Mouse (Mus musculus) liver, embryonic 16.5 days (tissue): ENCODE data around the gene Timp1. TPM values are rescaled to one million over a fixed set of nuclear protein-coding genes. Genes with fewer than 3 reads are reported as not detected.
A peak's percentile ranks its signal among the peaks of the same experiment; 100 is the strongest.

Experiments
- ATAC-seq: fragments of 200-750 bp; cut with Nextera tagmentation; 2 replicates; pipeline ENCODE4 v1.8.0; 2017; ENCODE audit warnings: low read depth, mild to moderate bottlenecking, moderate number of reproducible peaks, moderate library complexity
- H3K27ac ChIP-seq: fragments of 300-500 bp; sonication (generic); 2 replicates; pipeline ENCODE4 v1.5.1; 2014; ENCODE audit warnings: mild to moderate bottlenecking, low read length
- H3K27me3 ChIP-seq: fragments of 300-500 bp; sonication (generic); 2 replicates; pipeline ENCODE4 v1.6.1; 2014; ENCODE audit warnings: low read depth, low read length, mixed read lengths; ENCODE audit not compliant: control insufficient read depth, insufficient read depth
- H3K36me3 ChIP-seq: fragments of 300-500 bp; sonication (generic); 2 replicates; pipeline ENCODE4 v1.6.1; 2014; ENCODE audit warnings: mild to moderate bottlenecking; ENCODE audit not compliant: control insufficient read depth, insufficient read depth
- H3K4me1 ChIP-seq: fragments of 300-500 bp; sonication (generic); 2 replicates; pipeline ENCODE4 v1.6.1; 2014; ENCODE audit warnings: low read depth, low read length, mixed read lengths; ENCODE audit not compliant: control insufficient read depth
- H3K4me2 ChIP-seq: fragments of 300-500 bp; sonication (generic); 2 replicates; pipeline ENCODE4 v1.6.1; 2014; ENCODE audit warnings: low read depth, low read length, mixed read lengths
- H3K4me3 ChIP-seq: fragments of 300-500 bp; sonication (generic); 2 replicates; pipeline ENCODE4 v1.5.1; 2014; ENCODE audit warnings: low read depth, mild to moderate bottlenecking, low read length
- H3K9ac ChIP-seq: fragments of 300-500 bp; sonication (generic); 2 replicates; pipeline ENCODE4 v1.6.1; 2014; ENCODE audit warnings: low read depth, low read length
- H3K9me3 ChIP-seq: fragments of 300-500 bp; sonication (generic); replicated peaks from 2 replicates; pipeline ENCODE4 v1.6.1; 2016; ENCODE audit warnings: low read length; ENCODE audit not compliant: control insufficient read depth
- WGBS: fragments of 180-500 bp; shearing (Covaris S2); extraction: QIAGEN DNeasy Blood & Tissue Kit; methylation state at CpG from one replicate; pipeline ENCODE4 v1.1.7; 2014; ENCODE audit not compliant: insufficient replicate concordance; 5-methylcytosine and 5-hydroxymethylcytosine counted together
- polyA plus RNA-seq: library from polyadenylated mRNA; unstranded; fragments of >200 nt; fragmentation: Nextera tagmentation; extraction: Ambion mirVana; gene quantifications from 2 replicates; pipeline ENCODE4 v1.2.1, GENCODE M21; 2015

Timp1 gene
- polyA plus RNA-seq, 1 experiment from 2014 or later, result 2.4 TPM

DNA sequence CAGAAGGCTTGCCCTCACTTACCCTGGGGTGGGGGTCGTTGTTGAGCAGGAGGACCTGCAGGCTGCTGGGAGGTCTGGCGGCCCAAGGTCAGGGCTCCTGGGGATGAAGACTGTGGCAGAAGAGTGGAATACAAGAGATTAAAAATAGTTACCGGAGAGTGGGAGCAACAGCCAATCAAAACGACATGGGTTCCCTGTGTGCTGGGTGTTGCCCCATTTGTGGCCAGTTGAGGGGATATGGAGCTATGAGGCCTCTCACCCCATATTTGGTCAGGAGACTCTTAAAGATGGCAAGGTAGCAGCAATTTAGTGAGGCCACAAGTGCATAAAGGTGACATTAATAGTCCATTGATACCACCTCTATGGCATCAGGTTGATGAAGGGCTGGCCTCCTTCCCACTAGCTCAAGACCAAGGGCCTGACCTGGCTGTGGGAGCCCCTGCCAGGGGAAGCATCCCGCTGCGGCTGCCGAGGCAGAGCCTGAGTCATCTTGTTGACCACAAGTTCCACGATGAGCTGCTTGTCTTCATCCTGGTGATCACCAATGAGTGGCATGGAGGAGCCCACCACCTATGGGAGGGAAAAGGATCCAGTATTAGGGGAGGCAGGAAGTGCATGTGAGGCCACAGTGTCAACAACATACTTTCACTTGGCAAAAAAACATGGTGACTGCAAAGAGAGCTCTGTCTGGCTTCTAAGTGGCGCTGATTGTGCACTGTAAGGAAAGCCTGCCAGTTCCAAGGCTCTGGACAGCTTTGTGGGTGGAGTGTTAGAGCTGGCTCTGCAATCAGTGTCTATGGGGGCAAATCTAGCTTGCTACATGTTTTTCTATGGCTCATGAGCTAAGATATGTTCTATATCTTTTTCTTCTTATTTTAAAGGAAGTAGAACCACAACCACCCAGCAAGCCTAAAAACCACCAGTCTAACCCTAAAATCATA is 6.5 kb upstream of the Timp1 start:
- 56% methylated on average over 9 of the region's 9 CpGs for WGBS
- Histone ChIP-seq H3K4me3 (no peak overlapping the region), H3K36me3 (no peaks in the 10 kb centered on the region), H3K9ac (no peak overlapping the region), H3K4me2 (no peak overlapping the region), H3K27me3 (no peaks in the 10 kb centered on the region), H3K4me1 (no peaks in the 10 kb centered on the region), H3K9me3 (no peaks in the 10 kb centered on the region), H3K27ac (no peak overlapping the region)
- no peak for ATAC-seq

DNA sequence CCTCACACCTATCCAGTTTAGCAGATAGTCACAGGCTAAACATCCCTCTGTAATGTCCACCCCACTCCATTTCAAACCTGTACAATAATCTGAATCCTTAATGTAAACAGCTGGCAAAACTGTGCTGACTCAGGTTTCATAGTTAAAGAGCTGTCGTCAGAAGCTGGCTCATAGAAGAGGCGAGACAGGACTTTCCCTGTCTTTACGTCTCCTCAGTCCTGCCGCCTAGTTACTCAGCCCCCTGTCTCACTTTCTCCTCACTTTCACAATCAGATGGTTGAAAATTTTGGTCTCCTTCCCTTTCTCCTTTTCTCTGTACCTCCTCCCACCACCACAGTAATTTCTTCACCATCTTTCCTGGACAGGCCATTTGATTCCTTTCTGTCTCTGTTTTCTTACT is 1.9 kb upstream of the Timp1 start:
- no peak overlapping the region for H3K27ac ChIP-seq
- H3K27me3 ChIP-seq, result no peaks in the 10 kb centered on the region
- no peak overlapping the region for H3K4me2 ChIP-seq
- H3K4me3 ChIP-seq, result no peak overlapping the region
- no peaks in the 10 kb centered on the region for H3K4me1 ChIP-seq
- no peaks in the 10 kb centered on the region for H3K9me3 ChIP-seq
- ATAC-seq, result no peak
- H3K9ac ChIP-seq, result no peak overlapping the region
- 47% methylated on average over 4 of the region's 4 CpGs for WGBS
- no peaks in the 10 kb centered on the region for H3K36me3 ChIP-seq

DNA sequence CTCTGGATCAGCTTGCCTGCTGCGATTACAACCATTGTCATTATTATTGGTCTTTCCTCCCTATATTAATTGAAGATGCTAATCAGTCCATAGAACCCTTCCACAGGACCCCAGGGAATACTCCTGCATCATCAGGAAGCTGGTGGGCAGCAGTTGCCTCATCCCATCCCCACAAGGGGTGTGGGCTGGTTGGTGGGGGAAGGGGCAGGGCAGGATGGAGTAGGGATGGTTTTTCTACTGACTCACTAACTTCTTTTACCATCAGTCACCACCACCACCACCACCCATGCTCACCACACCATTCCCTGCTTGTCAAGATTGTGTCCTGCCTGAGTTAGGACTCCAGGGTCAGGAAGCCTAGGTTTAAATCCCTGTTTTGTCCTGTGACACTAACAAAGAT is 763 bp upstream of the Timp1 start:
- 47% methylated on average over 1 of the region's 1 CpGs for WGBS
- ATAC-seq, result no peak

GRCm38 (mm10) chrX:20872928-20873500 is 3.0 kb downstream of the Timp1 start:
- no peak overlapping the region for H3K4me3 ChIP-seq
- no peak overlapping the region for H3K9ac ChIP-seq
- ATAC-seq, result no peak
- no peaks in the 10 kb centered on the region for H3K36me3 ChIP-seq
- 37% methylated on average over 11 of the region's 11 CpGs for WGBS
- H3K9me3 ChIP-seq, result no peaks in the 10 kb centered on the region
- no peak overlapping the region for H3K4me2 ChIP-seq
- no peaks in the 10 kb centered on the region for H3K4me1 ChIP-seq
- no peaks in the 10 kb centered on the region for H3K27me3 ChIP-seq
- no peak overlapping the region for H3K27ac ChIP-seq

More for the DNA sequence above, 763 bp upstream of the Timp1 start:
- H3K4me1 ChIP-seq, result no peaks in the 10 kb centered on the region
- H3K27me3 ChIP-seq, result no peaks in the 10 kb centered on the region
- no peak overlapping the region for H3K4me2 ChIP-seq
- no peaks in the 10 kb centered on the region for H3K9me3 ChIP-seq
- no peak overlapping the region for H3K9ac ChIP-seq
- H3K27ac ChIP-seq, result no peak overlapping the region
- no peaks in the 10 kb centered on the region for H3K36me3 ChIP-seq
- H3K4me3 ChIP-seq, result no peak overlapping the region

DNA sequence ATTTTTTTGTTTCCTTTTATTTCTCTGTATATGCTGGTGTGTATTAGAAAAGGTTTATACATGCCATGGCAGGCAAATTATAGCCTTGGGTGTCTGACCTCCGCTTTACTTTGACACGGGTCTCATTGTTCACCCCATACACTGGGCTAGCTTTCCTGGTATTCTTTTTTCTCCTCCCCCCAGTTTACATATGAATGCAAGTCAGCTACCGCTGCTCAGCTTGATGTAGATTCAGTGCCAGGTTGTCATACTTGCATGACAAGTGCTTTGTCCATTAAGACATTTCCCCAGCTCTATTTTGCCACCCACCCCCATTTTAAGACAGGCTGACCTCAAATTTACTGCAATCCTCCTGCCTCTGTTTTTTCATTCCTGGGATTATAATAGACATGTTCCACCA is 5.3 kb downstream of the Timp1 start:
- Histone ChIP-seq H3K9me3 (no peaks in the 10 kb centered on the region), H3K4me2 (no peak overlapping the region), H3K4me3 (no peak overlapping the region), H3K27ac (no peak overlapping the region), H3K4me1 (no peaks in the 10 kb centered on the region), H3K9ac (no peak overlapping the region), H3K36me3 (no peaks in the 10 kb centered on the region), H3K27me3 (no peaks in the 10 kb centered on the region)
- no peak for ATAC-seq
- WGBS, result 67% methylated on average over 3 of the region's 3 CpGs

DNA sequence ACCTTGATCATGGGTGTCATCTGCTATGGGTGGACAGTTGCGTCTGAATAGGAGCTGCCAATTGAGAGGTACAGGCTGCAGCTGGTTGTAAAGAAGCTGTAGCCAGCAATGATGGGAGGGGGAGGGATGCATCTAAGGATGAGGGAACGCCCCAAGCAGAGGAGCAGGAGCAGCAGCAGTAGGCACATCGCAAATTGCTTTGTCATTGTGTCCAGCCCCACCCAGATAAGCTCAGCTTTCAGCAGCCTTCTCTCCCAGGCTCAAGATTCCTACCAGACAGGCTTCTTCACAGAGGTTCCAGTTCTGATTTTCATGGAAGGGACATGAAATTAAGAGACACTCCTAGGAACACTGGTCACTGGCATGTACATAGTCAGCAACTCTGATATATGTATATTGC is 40.1 kb downstream of the Timp1 start:
- Histone ChIP-seq H3K27me3 (no peaks in the 10 kb centered on the region), H3K9me3 (no peaks in the 10 kb centered on the region), H3K27ac (no peak overlapping the region), H3K9ac (no peak overlapping the region), H3K4me3 (no peak overlapping the region), H3K4me1 (peaks cover 6% of the 10 kb centered on the region), H3K36me3 (no peaks in the 10 kb centered on the region), H3K4me2 (no peak overlapping the region)
- ATAC-seq, result peak; percentile 70
- WGBS, result 24% methylated on average over 3 of the region's 3 CpGs

DNA sequence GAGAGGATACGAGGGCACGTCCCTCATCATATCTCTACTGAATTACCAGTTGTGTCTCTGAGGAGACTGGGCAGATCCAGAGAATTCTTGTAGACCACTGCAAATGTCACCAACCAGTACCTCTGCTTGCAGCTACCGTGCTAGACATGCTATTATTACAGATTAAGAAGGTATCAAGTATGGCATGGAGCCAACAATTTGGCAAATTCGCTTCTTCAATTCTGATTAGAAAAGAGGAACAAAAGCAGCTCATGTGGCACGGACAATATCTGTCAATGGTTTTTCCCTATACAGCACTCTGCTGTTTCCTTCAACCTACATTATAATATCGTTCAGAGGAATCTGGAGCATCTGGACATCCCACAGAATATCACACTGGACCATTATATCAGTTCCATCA is 43.8 kb downstream of the Timp1 start:
- ATAC-seq, result no peak
- H3K9me3 ChIP-seq, result no peaks in the 10 kb centered on the region
- H3K4me2 ChIP-seq, result no peak overlapping the region
- H3K9ac ChIP-seq, result no peak overlapping the region
- no peaks in the 10 kb centered on the region for H3K36me3 ChIP-seq
- 58% methylated on average over 6 of the region's 6 CpGs for WGBS
- no peak overlapping the region for H3K4me3 ChIP-seq
- no peak overlapping the region for H3K27ac ChIP-seq
- H3K27me3 ChIP-seq, result peaks cover 4% of the 10 kb centered on the region; the same call in 1 of the 2 replicates
- peaks cover 6% of the 10 kb centered on the region for H3K4me1 ChIP-seq

DNA sequence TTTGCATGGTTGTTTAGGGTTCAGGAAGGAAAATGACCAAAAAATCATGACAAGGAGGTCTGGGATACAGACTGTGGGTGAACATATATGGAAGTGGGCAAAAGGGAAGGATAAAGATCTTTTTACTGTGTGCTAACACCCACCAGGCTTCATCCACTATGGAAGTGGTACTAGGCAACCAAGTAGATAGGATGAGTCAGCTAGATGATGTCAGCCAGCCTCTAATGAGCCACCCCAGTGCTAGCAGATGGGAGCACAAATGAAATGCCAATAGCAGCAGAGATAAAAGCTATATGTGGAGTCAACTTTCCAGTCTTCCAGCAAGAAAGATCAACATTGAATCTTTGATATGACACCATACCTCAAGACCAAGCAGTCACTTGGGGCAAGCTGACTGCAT is 45.1 kb downstream of the Timp1 start:
- Histone ChIP-seq H3K4me1 (peaks cover 3% of the 10 kb centered on the region), H3K27me3 (peaks cover 15% of the 10 kb centered on the region), H3K4me2 (no peak overlapping the region), H3K27ac (no peak overlapping the region), H3K9me3 (no peaks in the 10 kb centered on the region), H3K9ac (no peak overlapping the region), H3K36me3 (no peaks in the 10 kb centered on the region), H3K4me3 (no peak overlapping the region)
- no peak for ATAC-seq

DNA sequence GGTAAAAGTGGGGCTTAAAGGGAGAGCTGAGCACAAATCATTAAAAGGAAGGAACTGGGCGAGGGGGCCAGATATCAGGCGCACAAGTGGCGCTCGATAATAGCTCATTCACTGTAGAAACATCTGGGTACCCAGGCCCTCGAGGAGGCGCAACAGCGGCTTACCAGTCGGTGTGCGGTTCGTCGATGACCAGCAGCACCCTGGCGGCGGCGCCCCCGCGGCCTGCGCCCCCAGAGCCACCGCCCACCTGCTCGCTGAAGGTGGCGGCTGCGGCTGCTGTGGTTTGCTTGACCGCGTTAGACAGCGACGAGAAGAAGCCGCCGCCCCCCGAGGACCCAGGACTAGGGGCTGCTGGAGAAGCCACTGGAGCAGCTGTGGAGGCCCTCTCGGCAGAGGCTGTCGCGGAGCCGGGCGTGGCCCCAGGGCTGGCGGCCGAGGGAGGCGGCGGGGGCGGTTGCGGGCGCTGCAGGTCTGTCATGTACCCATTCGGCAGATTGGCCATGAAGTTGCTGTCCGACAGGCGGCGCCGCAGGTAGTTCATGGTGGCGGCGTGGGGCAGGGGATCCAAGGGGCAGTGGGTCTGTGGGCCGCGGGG is 50.4 kb downstream of the Timp1 start:
- peak; percentile 7; the same call in 1 of the 2 replicates for ATAC-seq
- Histone ChIP-seq H3K4me3 (peak overlapping the region; percentile 45), H3K36me3 (no peaks in the 10 kb centered on the region), H3K9me3 (no peaks in the 10 kb centered on the region), H3K4me2 (peak overlapping the region; percentile 55), H3K4me1 (no peaks in the 10 kb centered on the region), H3K27me3 (peaks cover 34% of the 10 kb centered on the region), H3K27ac (no peak overlapping the region), H3K9ac (no peak overlapping the region)
- 16% methylated on average over 47 of the region's 49 CpGs for WGBS
